Mouse (Mus musculus): ENCODE results near the gene Olfr31.

Gene Olfr31

DNA sequence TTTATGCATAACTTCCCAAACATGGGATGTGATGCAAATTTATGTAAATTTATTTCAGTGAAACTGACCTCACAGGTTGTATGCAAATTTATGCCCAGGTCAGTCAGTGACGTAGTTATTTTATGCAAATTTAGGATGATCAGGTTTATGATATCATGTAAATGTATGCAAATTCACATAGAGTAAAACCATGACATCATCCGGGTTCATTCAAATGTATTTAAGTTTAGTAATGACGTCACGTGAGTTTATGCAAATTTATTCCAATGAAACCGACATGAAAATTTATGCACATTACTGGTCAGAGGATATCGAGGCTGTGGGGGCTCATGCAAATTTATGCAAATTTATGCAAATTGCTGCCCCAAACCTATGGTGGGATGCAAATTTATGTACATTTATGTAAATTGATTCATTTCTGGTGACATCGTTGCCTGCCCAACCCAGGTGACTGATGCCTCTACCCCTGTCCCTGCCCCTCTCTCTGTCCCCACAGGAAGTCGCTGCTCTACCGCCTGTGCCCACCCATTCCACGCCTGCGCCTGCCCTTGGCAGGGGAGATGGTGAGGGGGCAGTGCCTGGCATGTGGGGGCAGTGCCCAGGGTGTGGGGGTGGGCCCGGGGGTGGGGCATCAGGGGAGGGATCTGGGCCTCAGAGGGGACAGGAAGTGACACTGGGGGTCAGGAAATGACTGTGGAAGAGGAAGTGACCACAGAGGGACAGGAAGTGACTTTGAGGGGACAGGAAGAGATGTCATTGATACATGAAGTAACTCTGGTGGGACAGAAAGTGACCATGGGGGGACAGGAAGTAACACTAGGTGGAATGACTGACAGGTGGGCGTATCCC, 32.1 kb downstream of the Olfr31 start:
- DNase-seq (ENCODE audit: low spot score) = no peak

DNA sequence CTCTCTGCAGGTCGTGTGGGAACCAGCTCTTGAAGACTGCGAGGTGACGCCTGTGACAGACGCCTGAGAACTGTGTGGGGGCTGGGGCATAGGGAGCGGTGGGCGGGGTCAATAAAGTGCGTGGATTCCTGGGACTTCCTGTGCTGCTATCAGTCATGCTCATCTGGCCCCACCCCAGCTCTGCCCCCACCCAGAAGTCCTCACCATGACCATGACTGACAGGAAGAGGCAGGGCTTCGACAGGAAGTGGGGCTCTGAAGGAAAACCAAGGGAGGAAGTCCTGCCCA, 32.7 kb downstream of the Olfr31 start:
- no peak for DNase-seq (ENCODE audit: low spot score)

Data from adipocyte (in vitro differentiated cells).